Mouse (Mus musculus): ENCODE results near the gene Gm21985.

DNA sequence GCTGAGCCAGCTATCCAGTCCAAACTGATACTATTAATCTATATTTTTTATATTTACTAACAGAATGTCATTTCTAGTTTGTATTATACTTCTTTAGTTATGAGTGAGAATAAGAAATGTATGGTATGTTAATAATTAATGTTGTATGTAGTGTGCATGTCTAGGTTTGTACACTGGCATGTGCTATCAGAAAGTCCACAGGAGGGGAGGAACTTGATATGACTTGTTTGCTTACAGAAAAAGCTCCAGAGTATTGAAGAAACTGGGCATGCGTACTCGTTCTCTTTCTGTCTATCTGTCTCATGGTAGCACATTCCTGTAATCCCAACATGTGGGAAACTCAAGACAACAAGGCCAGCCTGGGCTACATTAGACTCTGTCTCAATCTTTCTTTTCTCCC is 52.1 kb downstream of the Gm21985 start:
- TF ChIP-seq POLR2AphosphoS2 (IDR thresholded peaks at IDR 0.05; ENCODE audit: insufficient read length, low read depth) (no peak), POLR2A (IDR thresholded peaks at IDR 0.05; ENCODE audit: insufficient read length, low read depth) (no peak), MAX (IDR thresholded peaks at IDR 0.05; ENCODE audit: low read depth) (no peak), TCF3 (IDR thresholded peaks at IDR 0.05; ENCODE audit: insufficient read length, low read depth) (no peak), CEBPB (IDR thresholded peaks at IDR 0.05; ENCODE audit: insufficient read depth, poor library complexity, severe bottlenecking) (no peak), E2F4 (IDR thresholded peaks at IDR 0.05; ENCODE audit: insufficient read depth) (no peak), USF1 (IDR thresholded peaks at IDR 0.05; ENCODE audit: low read depth) (no peak), TCF12 (IDR thresholded peaks at IDR 0.05; ENCODE audit: insufficient read depth, poor library complexity, severe bottlenecking) (no peak), MYOD1 (IDR thresholded peaks at IDR 0.05; ENCODE audit: control insufficient read depth in 1 of 3, insufficient read length in 2 of 3, low read depth in 2 of 3) (no peak), SRF (IDR thresholded peaks at IDR 0.05; ENCODE audit: control insufficient read depth, insufficient read length, low read depth) (no peak), MYOG (IDR thresholded peaks at IDR 0.05; ENCODE audit: control insufficient read depth in 1 of 3, insufficient read depth in 1 of 3, insufficient read length in 2 of 3, low read depth in 2 of 3) (no peak)

All from myocyte (in vitro differentiated cells).